Mouse (Mus musculus) testis, adult 2 months (tissue): ENCODE results near the gene Diras2.

Source experiments
- CTCF ChIP-seq: fragments of 200-500 bp; IDR thresholded peaks from 2 replicates; pipeline ENCODE4 v1.5.1; 2012; ENCODE audit warnings: low read depth, mild to moderate bottlenecking, inconsistent platforms, low read length, moderate library complexity; ENCODE audit not compliant: control insufficient read depth, insufficient read depth, insufficient replicate concordance
- POLR2A ChIP-seq: fragments of 200-500 bp; IDR thresholded peaks from 2 replicates; pipeline ENCODE4 v1.6.1; 2012; ENCODE audit warnings: low read depth, mild to moderate bottlenecking, inconsistent platforms, low read length, moderate library complexity; ENCODE audit not compliant: control insufficient read depth

DNA sequence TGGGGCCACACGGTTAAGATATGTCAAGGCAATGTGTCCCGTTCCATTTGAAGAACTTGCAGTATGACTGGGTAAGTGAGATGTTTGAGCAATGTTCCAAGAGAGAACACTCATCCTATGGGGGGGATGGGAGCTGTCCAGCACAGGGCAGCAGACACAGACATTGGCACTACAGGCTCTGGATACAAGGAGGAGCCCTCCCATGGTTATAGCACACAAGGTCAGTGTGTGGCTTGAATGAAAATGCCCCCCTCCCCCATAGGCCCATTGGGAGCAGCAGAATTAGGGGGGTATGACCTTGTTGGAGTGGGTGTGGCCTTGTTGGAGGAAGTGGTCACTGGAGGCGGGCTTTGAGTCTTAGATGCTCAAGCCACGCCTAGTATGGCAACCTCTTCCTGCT, 12.7 kb downstream of the Diras2 start:
- TF ChIP-seq POLR2A (no peak), CTCF (no peak)
